Mouse (Mus musculus): ENCODE results near the gene Wipi1. TPM values are rescaled to one million over a fixed set of nuclear protein-coding genes. Genes with fewer than 3 reads are reported as not detected.
A peak's percentile ranks its signal among the peaks of the same experiment; 100 is the strongest.

Gene Wipi1
- polyA plus RNA-seq, 1 experiment from 2014 or later, result 11.4 TPM

GRCm38 (mm10) chr11:109649975-109650701, 38.4 kb upstream of the Wipi1 start:
- peaks cover 16% of the 10 kb centered on the region for H3K4me1 ChIP-seq (ENCODE audit: control insufficient read depth, insufficient read depth, low read length)
- ATAC-seq (ENCODE audit: insufficient read depth, low FRiP score, low TSS enrichment), result peak; percentile 78

GRCm38 (mm10) chr11:109649206-109649605, 37.4 kb upstream of the Wipi1 start, which contains the start of gene Prkar1a:
Prkar1a (plus strand) TSS chr11:109649405.
- Histone ChIP-seq H3K9me3 (ENCODE audit: control insufficient read depth, low read length) (no peaks in the 10 kb centered on the region), H3K27ac (ENCODE audit: low read depth, low read length) (peak within 1 kb of the TSS; percentile 94), H3K4me2 (ENCODE audit: low read depth) (peak within 1 kb of the TSS; percentile 82), H3K4me1 (ENCODE audit: control insufficient read depth, insufficient read depth, low read length) (peaks cover 16% of the 10 kb centered on the region), H3K4me3 (ENCODE audit: low read depth, low read length) (peak within 1 kb of the TSS; percentile 98), H3K27me3 (ENCODE audit: control insufficient read depth, insufficient read depth, low read length) (no peaks in the 10 kb centered on the region), H3K36me3 (ENCODE audit: control insufficient read depth, insufficient read depth, low read length) (0 out of 2 replicates have a peak, but pooled peaks cover 4% of the 10 kb centered on the region), H3K9ac (ENCODE audit: low read length) (peak within 1 kb of the TSS; percentile 96)
- no peak for DNase-seq (ENCODE audit: low spot score)
- 49% methylated on average over 8 of the region's 8 CpGs for WGBS
- ATAC-seq (ENCODE audit: insufficient read depth, low FRiP score, low TSS enrichment), result no peak

More at GRCm38 (mm10) chr11:109649975-109650701, 38.4 kb upstream of the Wipi1 start:
- Histone ChIP-seq H3K9me3 (ENCODE audit: control insufficient read depth, low read length) (no peaks in the 10 kb centered on the region), H3K36me3 (ENCODE audit: control insufficient read depth, insufficient read depth, low read length) (0 out of 2 replicates have a peak, but pooled peaks cover 4% of the 10 kb centered on the region), H3K27ac (ENCODE audit: low read depth, low read length) (peak overlapping the region; percentile 94), H3K4me3 (ENCODE audit: low read depth, low read length) (peak overlapping the region; percentile 98), H3K4me2 (ENCODE audit: low read depth) (peak overlapping the region; percentile 82), H3K9ac (ENCODE audit: low read length) (peak overlapping the region; percentile 96), H3K27me3 (ENCODE audit: control insufficient read depth, insufficient read depth, low read length) (no peaks in the 10 kb centered on the region)
- 2% methylated on average over 31 of the region's 31 CpGs for WGBS
- DNase-seq (ENCODE audit: low spot score), result peak; percentile 82

GRCm38 (mm10) chr11:109648510-109648909, 36.7 kb upstream of the Wipi1 start:
- Histone ChIP-seq H3K36me3 (ENCODE audit: control insufficient read depth, insufficient read depth, low read length) (0 out of 2 replicates have a peak, but pooled peaks cover 3% of the 10 kb centered on the region), H3K27ac (ENCODE audit: low read depth, low read length) (no peak overlapping the region), H3K4me3 (ENCODE audit: low read depth, low read length) (no peak overlapping the region), H3K9me3 (ENCODE audit: control insufficient read depth, low read length) (no peaks in the 10 kb centered on the region), H3K4me1 (ENCODE audit: control insufficient read depth, insufficient read depth, low read length) (peaks cover 16% of the 10 kb centered on the region), H3K4me2 (ENCODE audit: low read depth) (no peak overlapping the region), H3K27me3 (ENCODE audit: control insufficient read depth, insufficient read depth, low read length) (no peaks in the 10 kb centered on the region), H3K9ac (ENCODE audit: low read length) (no peak overlapping the region)
- DNase-seq (ENCODE audit: low spot score) (no peak), ATAC-seq (ENCODE audit: insufficient read depth, low FRiP score, low TSS enrichment) (no peak)
- 56% methylated on average over 7 of the region's 7 CpGs for WGBS

GRCm38 (mm10) chr11:109641498-109642222, 29.9 kb upstream of the Wipi1 start:
- Histone ChIP-seq H3K4me1 (ENCODE audit: control insufficient read depth, insufficient read depth, low read length) (no peaks in the 10 kb centered on the region), H3K9me3 (ENCODE audit: control insufficient read depth, low read length) (no peaks in the 10 kb centered on the region), H3K27me3 (ENCODE audit: control insufficient read depth, insufficient read depth, low read length) (no peaks in the 10 kb centered on the region), H3K27ac (ENCODE audit: low read depth, low read length) (no peak overlapping the region), H3K4me2 (ENCODE audit: low read depth) (no peak overlapping the region), H3K4me3 (ENCODE audit: low read depth, low read length) (no peak overlapping the region), H3K9ac (ENCODE audit: low read length) (no peak overlapping the region), H3K36me3 (ENCODE audit: control insufficient read depth, insufficient read depth, low read length) (no peaks in the 10 kb centered on the region)
- 81% methylated on average over 5 of the region's 5 CpGs for WGBS
- DNase-seq (ENCODE audit: low spot score), result no peak
- ATAC-seq (ENCODE audit: insufficient read depth, low FRiP score, low TSS enrichment), result no peak

- ATAC-seq (ENCODE audit: insufficient read depth, low FRiP score, low TSS enrichment) (no peak), DNase-seq (ENCODE audit: low spot score) (no peak)
- H3K4me3 ChIP-seq (ENCODE audit: low read depth, low read length), result no peak overlapping the region
- WGBS, result 83% methylated on average over 6 of the region's 6 CpGs
- no peak overlapping the region for H3K27ac ChIP-seq (ENCODE audit: low read depth, low read length)
- no peaks in the 10 kb centered on the region for H3K27me3 ChIP-seq (ENCODE audit: control insufficient read depth, insufficient read depth, low read length)
- H3K36me3 ChIP-seq (ENCODE audit: control insufficient read depth, insufficient read depth, low read length), result no peaks in the 10 kb centered on the region
- H3K9me3 ChIP-seq (ENCODE audit: control insufficient read depth, low read length), result no peaks in the 10 kb centered on the region
- no peaks in the 10 kb centered on the region for H3K4me1 ChIP-seq (ENCODE audit: control insufficient read depth, insufficient read depth, low read length)
- H3K9ac ChIP-seq (ENCODE audit: low read length), result no peak overlapping the region
- H3K4me2 ChIP-seq (ENCODE audit: low read depth), result no peak overlapping the region
Measured at GRCm38 (mm10) chr11:109635871-109636395, 24.2 kb upstream of the Wipi1 start.

- ATAC-seq (ENCODE audit: insufficient read depth, low FRiP score, low TSS enrichment), result no peak
- H3K4me1 ChIP-seq (ENCODE audit: control insufficient read depth, insufficient read depth, low read length), result no peaks in the 10 kb centered on the region
- no peaks in the 10 kb centered on the region for H3K36me3 ChIP-seq (ENCODE audit: control insufficient read depth, insufficient read depth, low read length)
- no peak for DNase-seq (ENCODE audit: low spot score)
- no peaks in the 10 kb centered on the region for H3K27me3 ChIP-seq (ENCODE audit: control insufficient read depth, insufficient read depth, low read length)
- H3K9ac ChIP-seq (ENCODE audit: low read length), result no peak overlapping the region
- H3K27ac ChIP-seq (ENCODE audit: low read depth, low read length), result no peak overlapping the region
- no peaks in the 10 kb centered on the region for H3K9me3 ChIP-seq (ENCODE audit: control insufficient read depth, low read length)
- H3K4me3 ChIP-seq (ENCODE audit: low read depth, low read length), result no peak overlapping the region
- H3K4me2 ChIP-seq (ENCODE audit: low read depth), result no peak overlapping the region
- WGBS, result 70% methylated on average over 9 of the region's 9 CpGs
Measured at GRCm38 (mm10) chr11:109634928-109635327, 23.2 kb upstream of the Wipi1 start.

GRCm38 (mm10) chr11:109629021-109629521, 17.3 kb upstream of the Wipi1 start:
- Histone ChIP-seq H3K4me3 (ENCODE audit: low read depth, low read length) (no peak overlapping the region), H3K9ac (ENCODE audit: low read length) (no peak overlapping the region), H3K4me1 (ENCODE audit: control insufficient read depth, insufficient read depth, low read length) (no peaks in the 10 kb centered on the region), H3K36me3 (ENCODE audit: control insufficient read depth, insufficient read depth, low read length) (no peaks in the 10 kb centered on the region), H3K27ac (ENCODE audit: low read depth, low read length) (no peak overlapping the region), H3K4me2 (ENCODE audit: low read depth) (no peak overlapping the region), H3K9me3 (ENCODE audit: control insufficient read depth, low read length) (no peaks in the 10 kb centered on the region), H3K27me3 (ENCODE audit: control insufficient read depth, insufficient read depth, low read length) (no peaks in the 10 kb centered on the region)
- 73% methylated on average over 10 of the region's 10 CpGs for WGBS
- DNase-seq (ENCODE audit: low spot score), result no peak
- no peak for ATAC-seq (ENCODE audit: insufficient read depth, low FRiP score, low TSS enrichment)

- ATAC-seq (ENCODE audit: insufficient read depth, low FRiP score, low TSS enrichment) (no peak), DNase-seq (ENCODE audit: low spot score) (no peak)
- Histone ChIP-seq H3K9ac (ENCODE audit: low read length) (no peak overlapping the region), H3K4me1 (ENCODE audit: control insufficient read depth, insufficient read depth, low read length) (no peaks in the 10 kb centered on the region), H3K9me3 (ENCODE audit: control insufficient read depth, low read length) (no peaks in the 10 kb centered on the region), H3K36me3 (ENCODE audit: control insufficient read depth, insufficient read depth, low read length) (no peaks in the 10 kb centered on the region), H3K27ac (ENCODE audit: low read depth, low read length) (no peak overlapping the region), H3K27me3 (ENCODE audit: control insufficient read depth, insufficient read depth, low read length) (no peaks in the 10 kb centered on the region), H3K4me3 (ENCODE audit: low read depth, low read length) (no peak overlapping the region), H3K4me2 (ENCODE audit: low read depth) (no peak overlapping the region)
- 96% methylated on average over 3 of the region's 3 CpGs for WGBS
Measured at GRCm38 (mm10) chr11:109628099-109628498, 16.3 kb upstream of the Wipi1 start.
